Mouse (Mus musculus): Measurements from ENCODE around the gene Olfr65. TPM values are rescaled to one million over a fixed set of nuclear protein-coding genes. Genes with fewer than 3 reads are reported as not detected.

The Olfr65 gene
- not detected in 2 replicates for polyA plus RNA-seq (2012)

DNA sequence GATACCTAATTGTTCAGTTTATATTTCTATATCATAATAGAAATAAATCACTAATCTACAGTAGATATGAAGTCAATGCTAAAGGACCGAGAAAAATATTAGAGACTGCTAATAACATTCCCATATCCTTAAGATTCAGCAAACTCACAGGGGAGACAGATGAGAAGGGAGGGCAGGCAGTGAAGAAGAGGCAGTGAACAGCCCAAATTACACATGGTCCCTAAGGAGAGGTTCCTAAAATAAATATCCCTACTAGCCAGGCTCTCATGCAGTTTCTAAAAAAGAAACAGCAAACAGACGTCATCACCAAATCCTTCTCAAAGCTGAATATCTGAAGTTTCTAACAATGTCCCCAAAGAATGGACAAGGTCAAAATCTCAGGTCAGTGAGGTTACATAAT is at the start of gene Olfr65:
Gene Olfr65 (plus strand): TSS at position 301 of the 400 bp plus-strand sequence.

DNA sequence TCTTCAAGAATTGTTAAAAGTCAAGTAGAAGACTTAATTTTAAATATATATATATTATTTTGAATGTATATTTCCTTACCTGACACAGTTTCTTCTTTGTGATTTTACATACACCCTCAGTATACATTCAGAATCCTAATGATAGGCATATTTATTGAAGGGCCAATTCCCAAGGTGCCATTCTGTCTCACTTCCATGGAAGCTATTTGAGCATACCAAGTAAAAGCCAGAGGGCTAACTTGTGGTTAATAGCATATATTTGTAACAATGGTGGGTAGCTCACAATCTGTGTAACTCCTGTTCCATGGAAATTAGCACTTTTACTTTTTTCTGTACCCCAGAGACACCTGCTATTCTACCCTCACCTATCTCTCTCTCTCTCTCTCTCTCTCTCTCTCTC is 17.1 kb upstream of the Olfr65 start, which contains the start of gene Olfr66:
Gene Olfr66 (minus strand): TSS at position 101 of the 400 bp plus-strand sequence.

DNA sequence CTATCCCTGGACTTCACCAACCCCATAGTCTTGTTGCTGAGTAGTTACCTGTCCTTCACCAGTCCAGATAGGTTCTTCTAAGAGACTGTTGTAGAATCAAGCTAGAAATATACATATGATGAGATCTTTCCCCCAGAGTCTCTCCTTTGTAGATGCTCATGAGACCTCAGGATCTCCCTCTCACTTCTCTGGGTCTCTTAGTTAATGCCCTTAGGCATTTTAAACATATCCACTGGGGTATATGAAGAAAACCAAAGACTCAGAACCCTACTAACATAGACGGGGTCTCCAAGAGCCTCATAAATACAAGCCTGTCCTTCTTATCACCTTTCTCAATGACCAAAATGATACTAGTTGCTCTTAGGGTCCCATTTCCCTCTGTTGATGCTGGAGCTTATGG is 8.9 kb upstream of the Olfr65 start, which contains the start of gene Olfr64:
Gene Olfr64 (minus strand): TSS at position 101 of the 400 bp plus-strand sequence.

DNA sequence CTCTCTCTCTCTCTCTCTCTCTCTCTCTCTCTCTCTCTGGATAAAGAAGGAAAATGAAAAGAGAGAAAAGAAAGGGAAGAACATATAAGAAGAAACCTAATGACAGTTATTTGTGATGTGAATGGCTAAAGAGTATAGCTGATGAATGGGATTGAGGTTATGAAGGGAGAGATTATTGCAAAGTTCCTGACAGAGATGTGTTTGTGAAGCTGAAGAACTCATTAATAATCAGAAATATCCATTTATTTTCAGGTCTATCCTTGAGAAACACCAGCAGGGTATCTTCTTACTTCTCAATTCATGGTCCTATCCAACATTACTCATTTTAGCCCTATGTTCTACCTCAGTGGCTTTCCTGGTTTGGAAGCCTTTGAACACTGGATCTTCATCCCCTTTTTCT is 25.2 kb downstream of the Olfr65 start, which contains the start of gene Olfr631:
Gene Olfr631 (plus strand): TSS at position 301 of the 400 bp plus-strand sequence.

DNA sequence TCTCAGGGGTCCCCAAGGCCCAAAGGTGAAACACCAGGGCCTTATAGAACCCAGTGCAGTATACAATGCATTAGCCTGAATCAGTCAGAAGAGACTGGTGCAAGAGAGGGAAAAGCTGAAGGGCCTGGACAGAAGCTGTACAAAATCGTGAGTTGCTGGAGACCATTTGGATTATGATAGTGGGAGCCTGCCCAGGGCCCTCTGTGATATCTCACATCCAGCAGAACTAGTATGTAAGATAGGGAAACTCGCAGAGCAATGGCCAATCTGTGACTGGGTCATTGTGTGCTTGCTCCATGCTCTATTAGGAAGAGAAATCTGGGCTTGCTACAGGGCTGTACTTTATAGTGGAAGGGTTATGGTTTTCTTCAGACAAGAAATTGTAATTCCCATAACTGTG is 31.0 kb downstream of the Olfr65 start, which contains the start of gene Olfr632:
Gene Olfr632 (plus strand): TSS at position 84 of the 400 bp plus-strand sequence.

DNA sequence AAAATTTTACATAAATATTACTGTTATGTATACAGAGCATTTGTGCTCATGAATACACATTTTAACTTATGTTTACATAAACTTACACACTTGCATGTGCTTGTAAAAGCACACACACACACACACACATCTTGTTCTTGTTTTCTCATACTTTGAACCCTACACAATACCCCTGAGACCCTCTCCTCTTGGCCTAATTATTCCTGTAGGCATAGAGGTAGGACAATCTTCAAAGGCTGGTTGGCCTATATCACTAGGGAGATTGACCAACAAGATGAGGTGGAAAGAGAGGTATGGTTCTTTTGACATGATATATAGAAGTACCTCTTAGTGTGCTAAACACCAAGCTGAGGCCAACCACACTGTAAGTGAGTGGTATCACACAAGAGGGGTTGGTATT is 40.9 kb downstream of the Olfr65 start, which contains the start of gene Olfr633:
Gene Olfr633 (plus strand): TSS at position 301 of the 400 bp plus-strand sequence.

Other genes starting within 250 kb of the Olfr65 start
- not detected in 2 replicates for gene Olfr623, start 239.8 kb upstream of the Olfr65 start, polyA plus RNA-seq (2012)
- 0.02 TPM in 1 of 2 replicates, not detected in the other for gene Olfr624, start 232.3 kb upstream of the Olfr65 start, polyA plus RNA-seq (2012)
- gene Olfr625-ps1, start 220.8 kb upstream of the Olfr65 start, polyA plus RNA-seq (2012): 0.19 TPM in 1 of 2 replicates, not detected in the other
- gene Olfr243, start 188.8 kb upstream of the Olfr65 start, polyA plus RNA-seq (2012): not detected in 2 replicates
- not detected in 2 replicates for gene Olfr628, start 173.1 kb upstream of the Olfr65 start, polyA plus RNA-seq (2012)
- not detected in 2 replicates for gene Olfr629, start 158.5 kb upstream of the Olfr65 start, polyA plus RNA-seq (2012)
- not detected in 2 replicates for gene Olfr630, start 146.2 kb upstream of the Olfr65 start, polyA plus RNA-seq (2012)
- not detected in 2 replicates for gene Olfr69, start 131.9 kb upstream of the Olfr65 start, polyA plus RNA-seq (2012)
- gene Olfr68, start 123.8 kb upstream of the Olfr65 start, polyA plus RNA-seq (2012): not detected in 2 replicates
- gene Olfr67, start 111.7 kb upstream of the Olfr65 start, polyA plus RNA-seq (2012): not detected in 2 replicates
- 65.8 and 124 TPM in 2 replicates for gene Hbb-bt, start 89.5 kb upstream of the Olfr65 start, polyA plus RNA-seq (2012)
- gene Hbb-bs, start 75.4 kb upstream of the Olfr65 start, polyA plus RNA-seq (2012): 239 and 618 TPM in 2 replicates
- not detected in 2 replicates for gene Hbb-bh2, start 63.0 kb upstream of the Olfr65 start, polyA plus RNA-seq (2012)
- gene Hbb-bh1, start 60.3 kb upstream of the Olfr65 start, polyA plus RNA-seq (2012): not detected in 2 replicates
- gene Hbb-y, start 50.3 kb upstream of the Olfr65 start, polyA plus RNA-seq (2012): not detected in 2 replicates
- gene Olfr66, start 17.2 kb upstream of the Olfr65 start, polyA plus RNA-seq (2012): not detected in 2 replicates
- 0.02 TPM in 1 of 2 replicates, not detected in the other for gene Olfr64, start 9.0 kb upstream of the Olfr65 start, polyA plus RNA-seq (2012)
- gene Olfr631, start 25.3 kb downstream of the Olfr65 start, polyA plus RNA-seq (2012): not detected in 2 replicates
- not detected in 2 replicates for gene Olfr632, start 30.9 kb downstream of the Olfr65 start, polyA plus RNA-seq (2012)
- gene Olfr633, start 41.0 kb downstream of the Olfr65 start, polyA plus RNA-seq (2012): not detected in 2 replicates
- 0.01 TPM in 1 of 2 replicates, not detected in the other for gene Olfr635, start 67.7 kb downstream of the Olfr65 start, polyA plus RNA-seq (2012)
- not detected in 2 replicates for gene Olfr638, start 95.3 kb downstream of the Olfr65 start, polyA plus RNA-seq (2012)
- gene Olfr639, start 113.8 kb downstream of the Olfr65 start, polyA plus RNA-seq (2012): 0.01 TPM in 1 of 2 replicates, not detected in the other
- gene Olfr640, start 122.1 kb downstream of the Olfr65 start, polyA plus RNA-seq (2012): not detected in 2 replicates
- not detected in 2 replicates for gene Olfr641, start 132.0 kb downstream of the Olfr65 start, polyA plus RNA-seq (2012)
- not detected in 2 replicates for gene Olfr642, start 149.2 kb downstream of the Olfr65 start, polyA plus RNA-seq (2012)
- gene 4930516K23Rik, start 158.0 kb downstream of the Olfr65 start, polyA plus RNA-seq (2012): not detected in 2 replicates
- not detected in 2 replicates for gene Olfr644, start 168.4 kb downstream of the Olfr65 start, polyA plus RNA-seq (2012)
- gene Olfr645, start 182.0 kb downstream of the Olfr65 start, polyA plus RNA-seq (2012): not detected in 2 replicates
- gene Olfr646, start 201.4 kb downstream of the Olfr65 start, polyA plus RNA-seq (2012): 0.02 TPM in 1 of 2 replicates, not detected in the other
- gene Ubqln5, start 226.3 kb downstream of the Olfr65 start, polyA plus RNA-seq (2012): 0.03 TPM in 1 of 2 replicates, not detected in the other
- gene Olfr643, start 233.9 kb downstream of the Olfr65 start, polyA plus RNA-seq (2012): not detected in 2 replicates
- gene Ubqln3, start 239.8 kb downstream of the Olfr65 start, polyA plus RNA-seq (2012): not detected in 2 replicates
- not detected in 2 replicates for gene Ubqlnl, start 247.1 kb downstream of the Olfr65 start, polyA plus RNA-seq (2012)

Data from megakaryocyte-erythroid progenitor cell, adult 5 weeks (primary cell).